Mouse (Mus musculus) urinary bladder, adult 18-20 months (tissue): ENCODE results near the gene Galnt14.

Source experiments
- DNase-seq, 2 experiments: peaks; one replicate each; pipeline ENCODE4 v3.0.0; 2022; ENCODE audit warnings: low spot score in 2 of 2, mixed read lengths in 2 of 2

The Galnt14 gene

GRCm38 (mm10) chr17:73710042-73710911 is at the start of gene Galnt14:
Galnt14 (minus strand) TSS chr17:73710453.
- DNase-seq = peak; percentile 31 to 60

- DNase-seq = peak; percentile 48 to 55
These were observed 33.5 kb upstream of the Galnt14 start for GRCm38 (mm10) chr17:73743681-73744311.

GRCm38 (mm10) chr17:73723885-73724682 is 13.8 kb upstream of the Galnt14 start:
- DNase-seq = no peak

- no peak for DNase-seq
These were observed 8.9 kb upstream of the Galnt14 start for GRCm38 (mm10) chr17:73719021-73719748.

- no peak for DNase-seq
These were observed 6.4 kb upstream of the Galnt14 start for GRCm38 (mm10) chr17:73716684-73717083.

GRCm38 (mm10) chr17:73714440-73715221 is 4.4 kb upstream of the Galnt14 start:
- DNase-seq = no peak

GRCm38 (mm10) chr17:73713347-73713746 is 3.1 kb upstream of the Galnt14 start:
- DNase-seq = no peak

GRCm38 (mm10) chr17:73711919-73712318 is 1.7 kb upstream of the Galnt14 start:
- DNase-seq = no peak

- peak; percentile 1 to 19 for DNase-seq
These were observed 867 bp downstream of the Galnt14 start for GRCm38 (mm10) chr17:73709131-73710041.

GRCm38 (mm10) chr17:73708451-73708850 is 1.8 kb downstream of the Galnt14 start:
- DNase-seq = no peak

- no peak for DNase-seq
These were observed 6.7 kb downstream of the Galnt14 start for GRCm38 (mm10) chr17:73703571-73703970.

- DNase-seq = no peak
These were observed 9.2 kb downstream of the Galnt14 start for GRCm38 (mm10) chr17:73701016-73701415.

- DNase-seq = no peak
These were observed 10.4 kb downstream of the Galnt14 start for GRCm38 (mm10) chr17:73699881-73700280.

- no peak for DNase-seq
These were observed 15.9 kb downstream of the Galnt14 start for GRCm38 (mm10) chr17:73694206-73694952.

- no peak for DNase-seq
These were observed 22.0 kb downstream of the Galnt14 start for GRCm38 (mm10) chr17:73688261-73688660.

GRCm38 (mm10) chr17:73686292-73686691 is 24.0 kb downstream of the Galnt14 start:
- no peak for DNase-seq

- DNase-seq = no peak
These were observed 25.5 kb downstream of the Galnt14 start for GRCm38 (mm10) chr17:73684746-73685145.

- DNase-seq = no peak
These were observed 38.3 kb downstream of the Galnt14 start for GRCm38 (mm10) chr17:73671921-73672320.

GRCm38 (mm10) chr17:73670048-73670447 is 40.2 kb downstream of the Galnt14 start:
- no peak for DNase-seq
